Mouse (Mus musculus) fibroblast of lung, adult 2 months (primary cell): Measurements from ENCODE around the gene Gm10230.
"Not testable (repeated sequence)": the region's sequence is repeated elsewhere in the genome, so short reads cannot be mapped to it uniquely, and the experiment has no call there.

ENCODE experiments used
- DNase-seq: peaks from one replicate; pipeline ENCODE4 v3.0.0-alpha.2; 2011; ENCODE audit warnings: low read depth

The Gm10230 gene

DNA sequence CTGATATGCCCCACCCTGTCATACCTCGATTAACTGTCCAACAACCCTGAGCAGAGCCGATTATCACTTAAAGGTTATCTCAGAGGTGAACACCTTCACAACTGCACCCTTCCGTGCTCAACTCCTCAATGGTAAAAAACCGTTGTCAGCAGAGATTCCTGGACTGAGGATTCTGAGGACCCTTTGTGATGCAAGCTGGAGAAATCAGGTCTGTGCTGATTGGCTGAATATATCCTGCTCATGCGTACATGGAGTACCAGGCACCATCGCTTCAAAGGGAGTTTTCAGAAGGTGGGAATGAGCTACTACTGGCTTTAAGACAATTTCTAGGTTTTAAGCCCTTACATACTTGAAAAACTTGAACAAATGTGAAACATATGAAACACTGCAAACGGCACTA, at the start of gene Gm10230:
TSS of gene Gm10230 (minus strand) at position 101 of the 400 bp plus-strand sequence.
- DNase-seq, result not testable (repeated sequence)
